Mouse (Mus musculus) C2C12 (cell line): ENCODE measurements around the gene Dtl. TPM values are rescaled to one million over a fixed set of nuclear protein-coding genes. Genes with fewer than 3 reads are reported as not detected.

Experiments
- H3K27me3 ChIP-seq: one replicate; pipeline ENCODE4 v1.6.1; 2011; ENCODE audit not compliant: control insufficient read depth, insufficient read depth, insufficient read length
- H3K36me3 ChIP-seq: one replicate; pipeline ENCODE4 v1.6.1; 2011; ENCODE audit not compliant: control insufficient read depth, insufficient read depth
- H3K4me3 ChIP-seq: one replicate; pipeline ENCODE4 v1.5.1; 2011; ENCODE audit warnings: mild to moderate bottlenecking, control low read depth; ENCODE audit not compliant: poor library complexity, insufficient read depth, severe bottlenecking
- H3K79me2 ChIP-seq: one replicate; pipeline ENCODE4 v1.6.1; 2011; ENCODE audit not compliant: control insufficient read depth, insufficient read depth
- H3K79me3 ChIP-seq: one replicate; pipeline ENCODE4 v1.6.1; 2011; ENCODE audit warnings: low read depth, control low read depth
- H3ac ChIP-seq: one replicate; pipeline ENCODE3; 2011; ENCODE audit warnings: low read depth; ENCODE audit not compliant: control insufficient read depth, insufficient read length
- CEBPB ChIP-seq: IDR thresholded peaks from one replicate; pipeline ENCODE4 v1.6.1; 2011; ENCODE audit warnings: low read depth, mild to moderate bottlenecking, control low read depth, moderate library complexity
- CTCF ChIP-seq: IDR thresholded peaks from one replicate; pipeline ENCODE4 v1.5.1; 2011; ENCODE audit not compliant: control insufficient read depth, insufficient read depth, insufficient read length
- FOSL1 ChIP-seq: IDR thresholded peaks from one replicate; pipeline ENCODE4 v1.8.0; 2011; ENCODE audit warnings: mild to moderate bottlenecking, low read length; ENCODE audit not compliant: poor library complexity, insufficient read depth, severe bottlenecking
- MAX ChIP-seq: IDR thresholded peaks from one replicate; pipeline ENCODE4 v1.6.1; 2011; ENCODE audit warnings: mild to moderate bottlenecking, control low read depth
- MYOD1 ChIP-seq: IDR thresholded peaks from one replicate; pipeline ENCODE4 v1.6.1; 2011; ENCODE audit warnings: low read depth; ENCODE audit not compliant: control insufficient read depth, insufficient read length
- MYOG ChIP-seq: IDR thresholded peaks from one replicate; pipeline ENCODE4 v1.6.1; 2011; ENCODE audit not compliant: control insufficient read depth, insufficient read length; ENCODE audit errors: extremely low read depth
- USF1 ChIP-seq: IDR thresholded peaks from one replicate; pipeline ENCODE4 v1.6.1; 2011; ENCODE audit warnings: low read depth, mild to moderate bottlenecking, control low read depth, moderate library complexity
- polyA plus RNA-seq: library from polyadenylated mRNA; unstranded; fragments of >200 nt; fragmentation: generic; extraction: Trizol; gene quantifications from one replicate; pipeline ENCODE4 v1.2.1, GENCODE M21; 2012; ENCODE audit warnings: missing spikeins

Gene Dtl
- polyA plus RNA-seq, 1 experiment: 8.6 TPM

- Histone ChIP-seq H3ac (no peak overlapping the region), H3K79me3 (no peaks in the 10 kb centered on the region), H3K27me3 (no peaks in the 10 kb centered on the region), H3K4me3 (no peak overlapping the region), H3K79me2 (no peaks in the 10 kb centered on the region), H3K36me3 (no peaks in the 10 kb centered on the region)
- TF ChIP-seq FOSL1: no peak
- no peak for TF ChIP-seq USF1
- no peak for TF ChIP-seq CEBPB
- no peak for TF ChIP-seq MYOG
- no peak for TF ChIP-seq MYOD1
- no peak for TF ChIP-seq MAX
- TF ChIP-seq CTCF: no peak
Measured at GRCm38 (mm10) chr1:191513195-191513594, 62.1 kb downstream of the Dtl start.

GRCm38 (mm10) chr1:191512383-191512782, 63.0 kb downstream of the Dtl start:
- no peaks in the 10 kb centered on the region for H3K27me3 ChIP-seq
- H3ac ChIP-seq: no peak overlapping the region
- TF ChIP-seq FOSL1 (no peak), CEBPB (no peak), MAX (no peak), MYOG (no peak), USF1 (no peak), MYOD1 (no peak), CTCF (no peak)
- H3K4me3 ChIP-seq: no peak overlapping the region
- no peaks in the 10 kb centered on the region for H3K79me2 ChIP-seq
- no peaks in the 10 kb centered on the region for H3K36me3 ChIP-seq
- H3K79me3 ChIP-seq: no peaks in the 10 kb centered on the region

DNA sequence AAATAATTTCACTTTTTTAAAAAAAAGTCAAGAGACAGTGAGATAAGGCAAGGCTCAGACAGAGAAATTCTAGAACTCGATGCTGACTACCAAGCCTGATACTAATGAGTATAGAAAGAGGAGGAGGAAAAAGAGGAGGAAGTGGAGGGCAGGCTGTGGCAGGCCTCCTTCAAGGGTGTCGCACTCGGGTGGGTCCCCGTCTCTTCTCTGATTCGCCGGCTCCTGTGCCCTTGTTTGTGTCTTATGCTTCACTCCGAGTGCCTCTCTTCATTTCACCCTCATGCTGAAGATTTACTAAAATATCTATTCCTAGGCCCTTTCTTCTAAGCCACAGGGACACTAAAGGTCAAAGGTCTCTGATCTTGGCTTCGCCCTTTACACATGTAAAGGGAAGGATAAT, 63.8 kb downstream of the Dtl start:
- Histone ChIP-seq H3K36me3 (no peaks in the 10 kb centered on the region), H3K79me3 (no peaks in the 10 kb centered on the region), H3K79me2 (no peaks in the 10 kb centered on the region), H3K4me3 (no peak overlapping the region), H3K27me3 (no peaks in the 10 kb centered on the region), H3ac (no peak overlapping the region)
- TF ChIP-seq MAX (no peak), CTCF (no peak), USF1 (no peak), FOSL1 (no peak), MYOD1 (no peak), CEBPB (no peak), MYOG (no peak)

DNA sequence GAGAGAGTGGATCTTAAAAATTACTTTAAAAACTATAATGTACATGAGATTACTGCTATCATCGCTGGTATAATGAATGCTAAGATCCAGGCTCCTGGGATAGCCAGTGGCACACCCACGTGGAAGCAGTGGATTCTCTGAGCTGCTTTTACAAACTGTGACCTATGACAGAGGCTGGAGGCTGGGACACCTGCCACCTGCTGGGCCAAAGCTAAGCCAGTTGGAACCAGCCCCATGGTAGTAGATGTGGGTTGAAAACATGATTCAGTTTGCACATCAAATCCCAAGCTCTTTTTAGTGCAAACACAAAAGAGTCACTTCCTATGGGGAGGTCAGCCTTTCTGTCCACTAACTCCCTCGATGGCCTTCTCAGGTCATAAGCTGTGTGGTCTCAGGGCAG, 65.5 kb downstream of the Dtl start:
- no peak for TF ChIP-seq FOSL1
- no peak for TF ChIP-seq CEBPB
- TF ChIP-seq MYOG: no peak
- TF ChIP-seq MYOD1: no peak
- no peak for TF ChIP-seq MAX
- H3ac ChIP-seq: no peak overlapping the region
- H3K4me3 ChIP-seq: no peak overlapping the region
- no peaks in the 10 kb centered on the region for H3K79me2 ChIP-seq
- no peaks in the 10 kb centered on the region for H3K79me3 ChIP-seq
- H3K36me3 ChIP-seq: no peaks in the 10 kb centered on the region
- H3K27me3 ChIP-seq: no peaks in the 10 kb centered on the region

- Histone ChIP-seq H3K79me2 (no peaks in the 10 kb centered on the region), H3K36me3 (no peaks in the 10 kb centered on the region), H3K4me3 (no peak overlapping the region), H3K79me3 (no peaks in the 10 kb centered on the region), H3ac (no peak overlapping the region), H3K27me3 (no peaks in the 10 kb centered on the region)
- TF ChIP-seq MYOD1: no peak
- no peak for TF ChIP-seq FOSL1
Measured at GRCm38 (mm10) chr1:191509131-191509530, 66.2 kb downstream of the Dtl start.

DNA sequence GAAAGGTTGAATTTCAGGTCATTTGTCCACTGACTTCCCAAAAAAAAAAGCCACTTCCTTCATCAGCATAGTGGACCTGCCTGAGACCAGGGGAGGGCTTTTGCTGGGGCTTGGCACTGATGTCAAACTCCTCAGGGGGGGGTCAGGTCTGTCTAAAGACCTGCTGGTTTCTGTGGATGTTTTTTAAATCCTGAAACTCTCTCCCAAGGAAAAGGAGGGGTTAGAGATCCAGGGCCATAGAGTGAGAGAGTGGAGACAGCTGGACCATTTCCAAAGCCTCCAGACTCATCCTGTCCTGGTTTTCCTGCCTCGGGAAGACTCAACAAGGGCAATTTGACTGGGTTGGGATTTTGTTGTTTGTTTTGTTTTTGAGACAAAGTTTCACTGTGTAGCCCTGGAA, 68.6 kb downstream of the Dtl start:
- Histone ChIP-seq H3K36me3 (no peaks in the 10 kb centered on the region), H3ac (no peak overlapping the region), H3K79me3 (no peaks in the 10 kb centered on the region), H3K4me3 (no peak overlapping the region), H3K27me3 (no peaks in the 10 kb centered on the region), H3K79me2 (no peaks in the 10 kb centered on the region)
- TF ChIP-seq MYOD1 (no peak), MYOG (no peak), USF1 (no peak)

- H3K36me3 ChIP-seq: no peaks in the 10 kb centered on the region
- TF ChIP-seq FOSL1: no peak
- no peak for TF ChIP-seq MAX
- no peak for TF ChIP-seq CEBPB
- no peak for TF ChIP-seq USF1
- TF ChIP-seq MYOD1: no peak
- TF ChIP-seq MYOG: no peak
- no peak for TF ChIP-seq CTCF
- no peaks in the 10 kb centered on the region for H3K27me3 ChIP-seq
- no peaks in the 10 kb centered on the region for H3K79me2 ChIP-seq
- no peak overlapping the region for H3K4me3 ChIP-seq
- H3K79me3 ChIP-seq: no peaks in the 10 kb centered on the region
- no peak overlapping the region for H3ac ChIP-seq
Measured at GRCm38 (mm10) chr1:191499666-191500065, 75.7 kb downstream of the Dtl start.
